Mouse (Mus musculus) forebrain, embryonic 14.5 days (tissue): ENCODE measurements around the gene Emp3. TPM values are rescaled to one million over a fixed set of nuclear protein-coding genes. Genes with fewer than 3 reads are reported as not detected.
"Not testable (repeated sequence)": the region's sequence is repeated elsewhere in the genome, so short reads cannot be mapped to it uniquely, and the experiment has no call there.

Source experiments
- ATAC-seq: fragments of 200-750 bp; cut with Nextera tagmentation; 2 replicates; pipeline ENCODE4 v1.8.0; 2017; ENCODE audit warnings: mild to moderate bottlenecking, moderate library complexity
- DNase-seq: peaks from one replicate; pipeline ENCODE4 v3.0.0-alpha.2; 2015; ENCODE audit warnings: low spot score
- H3K27ac ChIP-seq: fragments of 300-500 bp; sonication (generic); 2 replicates; pipeline ENCODE4 v1.5.1; 2014; ENCODE audit warnings: low read depth, mild to moderate bottlenecking, control low read depth, low read length, moderate library complexity
- H3K27me3 ChIP-seq: fragments of 300-500 bp; sonication (generic); replicated peaks from 2 replicates; pipeline ENCODE4 v1.6.1; 2014; ENCODE audit warnings: low read length, control low read depth, mixed read lengths; ENCODE audit not compliant: control insufficient read depth, insufficient read depth
- H3K36me3 ChIP-seq: fragments of 300-500 bp; sonication (generic); 2 replicates; pipeline ENCODE4 v1.6.1; 2014; ENCODE audit warnings: low read length, control low read depth; ENCODE audit not compliant: control insufficient read depth, insufficient read depth
- H3K4me1 ChIP-seq: fragments of 300-500 bp; sonication (generic); 2 replicates; pipeline ENCODE4 v1.6.1; 2014; ENCODE audit warnings: antibody characterized with exemption, low read length, control low read depth; ENCODE audit not compliant: control insufficient read depth, insufficient read depth
- H3K4me2 ChIP-seq: fragments of 300-500 bp; sonication (generic); 2 replicates; pipeline ENCODE4 v1.6.1; 2014; ENCODE audit warnings: mild to moderate bottlenecking, control low read depth, low read length
- H3K4me3 ChIP-seq: fragments of 300-500 bp; sonication (generic); 2 replicates; pipeline ENCODE4 v1.5.1; 2014; ENCODE audit warnings: low read depth, low read length, control low read depth
- H3K9ac ChIP-seq: fragments of 300-500 bp; sonication (generic); 2 replicates; pipeline ENCODE4 v1.6.1; 2014; ENCODE audit warnings: mild to moderate bottlenecking, low read length, control low read depth, moderate library complexity
- H3K9me3 ChIP-seq: fragments of 300-500 bp; sonication (generic); replicated peaks from 2 replicates; pipeline ENCODE4 v1.6.1; 2016; ENCODE audit warnings: low read length, control low read depth, mixed read lengths; ENCODE audit not compliant: control insufficient read depth
- WGBS: fragments of 180-500 bp; shearing (Covaris S2); extraction: QIAGEN DNeasy Blood & Tissue Kit; methylation state at CpG from one replicate; pipeline ENCODE4 v1.1.7; 2014; 5-methylcytosine and 5-hydroxymethylcytosine counted together
- polyA plus RNA-seq: library from polyadenylated mRNA; unstranded; fragments of >200 nt; fragmentation: Nextera tagmentation; extraction: Ambion mirVana; gene quantifications from 2 replicates; pipeline ENCODE4 v1.2.1, GENCODE M21; 2014

Emp3 gene
- polyA plus RNA-seq, 1 experiment from 2014 or later = 32.8 TPM

DNA sequence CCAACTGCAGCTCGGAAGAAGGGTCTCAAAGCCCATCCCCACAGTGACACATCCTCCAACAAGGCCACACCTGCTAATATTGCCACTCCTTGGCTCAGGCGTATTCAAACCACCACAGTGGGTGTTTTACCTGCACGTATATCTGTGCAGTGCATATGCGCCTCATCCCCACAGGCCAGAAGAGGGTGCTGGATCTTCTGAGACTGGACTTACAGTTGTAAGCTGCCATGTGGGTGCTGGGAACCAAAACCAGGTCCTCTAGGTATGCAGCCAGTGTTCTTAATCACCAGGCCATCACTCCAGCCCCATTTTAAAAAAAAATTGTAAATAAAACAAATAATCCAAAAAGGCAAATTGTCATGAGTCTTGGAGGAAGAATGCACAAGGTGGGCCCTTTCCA, 40.7 kb downstream of the Emp3 start:
- Histone ChIP-seq H3K27ac (no peak overlapping the region), H3K9ac (no peak overlapping the region), H3K4me2 (no peak overlapping the region), H3K4me3 (no peak overlapping the region), H3K27me3 (no peaks in the 10 kb centered on the region), H3K4me1 (no peaks in the 10 kb centered on the region), H3K9me3 (no peaks in the 10 kb centered on the region), H3K36me3 (peaks cover 89% of the 10 kb centered on the region)
- 98% methylated on average over 4 of the region's 4 CpGs for WGBS
- DNase-seq (no peak), ATAC-seq (no peak)

DNA sequence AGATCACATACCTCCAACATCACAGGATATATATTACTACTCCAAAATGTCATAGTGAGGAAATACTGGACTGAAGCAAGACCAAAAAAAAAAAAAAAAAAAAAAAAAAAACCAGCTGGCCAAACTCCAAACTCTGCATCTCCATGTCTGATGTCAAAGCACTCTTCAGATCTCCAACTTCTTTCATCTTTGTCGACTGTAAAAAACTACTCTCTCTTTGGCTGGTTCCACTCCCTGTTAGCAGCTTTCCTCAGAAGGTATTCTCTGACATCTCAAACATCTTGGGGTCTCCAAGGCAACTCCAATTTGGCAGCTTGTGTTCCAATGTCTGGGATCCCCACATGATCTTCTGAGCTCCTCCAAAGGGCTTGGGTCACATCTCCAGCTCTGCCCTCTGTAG, 42.9 kb downstream of the Emp3 start, which contains the start of gene Grin2d:
Gene Grin2d, minus strand, starts transcription at position 101 of the 400 bp plus-strand sequence.
- H3K4me1 ChIP-seq = peaks cover 11% of the 10 kb centered on the region
- not testable (repeated sequence) for H3K4me2 ChIP-seq, DNase-seq, H3K27ac ChIP-seq, ATAC-seq, H3K9me3 ChIP-seq, H3K9ac ChIP-seq, H3K4me3 ChIP-seq, H3K27me3 ChIP-seq
- peaks cover 77% of the 10 kb centered on the region for H3K36me3 ChIP-seq
- 95% methylated on average over 1 of the region's 1 CpGs for WGBS

DNA sequence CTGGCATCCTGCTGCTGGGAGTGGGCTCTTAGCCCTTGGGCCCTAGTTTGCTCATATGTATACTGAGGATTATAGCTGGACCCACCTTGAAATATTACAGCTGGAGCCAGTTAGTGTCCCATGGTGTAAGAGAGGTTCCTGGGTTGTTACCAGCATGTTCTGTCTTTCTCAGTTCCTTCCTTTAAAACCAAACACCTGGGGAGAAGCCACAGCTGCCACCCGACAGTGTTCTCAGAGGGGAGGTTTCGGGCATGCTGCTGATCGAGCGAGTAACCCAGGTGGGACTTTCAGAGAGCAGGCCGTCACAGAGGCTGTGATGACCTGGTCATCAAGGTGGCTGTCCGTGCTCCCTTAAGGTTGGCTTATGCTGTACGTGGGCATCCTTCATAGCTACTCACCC, 44.3 kb downstream of the Emp3 start:
- Histone ChIP-seq H3K4me1 (peaks cover 11% of the 10 kb centered on the region), H3K9ac (no peak overlapping the region), H3K27ac (no peak overlapping the region), H3K27me3 (no peaks in the 10 kb centered on the region), H3K9me3 (no peaks in the 10 kb centered on the region), H3K4me3 (no peak overlapping the region), H3K4me2 (no peak overlapping the region), H3K36me3 (peaks cover 63% of the 10 kb centered on the region)
- ATAC-seq (no peak), DNase-seq (no peak)
- 98% methylated on average over 7 of the region's 7 CpGs for WGBS

DNA sequence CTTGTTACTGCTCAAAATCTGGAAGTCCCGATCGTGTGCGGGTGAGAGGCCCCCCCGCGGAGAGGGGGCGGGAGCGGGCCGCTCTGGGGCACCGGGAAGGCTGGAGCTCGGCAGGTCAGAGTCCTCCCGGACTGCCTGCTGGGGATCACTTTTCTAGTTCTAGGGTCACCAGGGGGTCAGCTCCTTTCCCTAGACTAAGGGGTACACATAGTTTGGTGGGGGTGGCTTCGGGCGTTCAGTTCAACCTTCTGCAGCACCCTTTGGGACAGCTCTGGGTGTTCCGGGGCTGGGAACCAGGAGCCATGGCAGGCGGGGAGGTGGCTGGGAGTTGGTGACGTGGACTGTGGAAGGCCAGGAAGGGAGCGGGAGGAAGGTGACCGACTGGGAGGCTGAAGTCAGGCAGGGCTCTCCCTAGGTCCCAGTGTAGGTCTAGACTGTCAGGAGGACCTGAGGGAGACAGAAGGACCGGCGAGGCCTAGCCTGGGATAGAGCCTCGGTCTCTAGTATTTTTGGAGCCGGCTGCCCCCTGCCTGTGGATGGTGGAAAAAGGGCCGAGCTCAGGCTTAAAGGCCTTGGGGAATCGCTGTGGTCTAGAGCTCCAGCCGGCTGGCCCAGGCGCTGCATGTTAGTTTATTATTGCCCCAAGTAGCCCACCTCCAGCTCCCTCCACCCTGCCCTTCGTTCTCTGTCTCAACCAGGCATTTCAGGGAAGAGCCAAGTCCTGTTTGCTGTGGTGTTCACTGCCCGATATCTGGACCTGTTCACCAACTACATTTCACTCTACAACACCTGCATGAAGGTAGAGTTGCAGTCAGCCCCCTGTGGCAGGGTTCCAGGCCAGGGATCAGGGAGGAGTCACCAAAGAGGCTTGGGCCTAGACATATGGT, 47.9 kb downstream of the Emp3 start:
- H3K9me3 ChIP-seq = no peaks in the 10 kb centered on the region
- H3K4me3 ChIP-seq = peak overlapping the region; percentile 76
- peak overlapping the region; percentile 98 for H3K9ac ChIP-seq
- 4% methylated on average over 28 of the region's 28 CpGs for WGBS
- peak overlapping the region; percentile 78 for H3K27ac ChIP-seq
- ATAC-seq = peak; percentile 52
- no peak for DNase-seq
- H3K36me3 ChIP-seq = peaks cover 33% of the 10 kb centered on the region
- H3K4me2 ChIP-seq = peak overlapping the region; percentile 87
- H3K4me1 ChIP-seq = peaks cover 12% of the 10 kb centered on the region
- peaks cover 24% of the 10 kb centered on the region; the same call in 1 of the 2 replicates for H3K27me3 ChIP-seq

DNA sequence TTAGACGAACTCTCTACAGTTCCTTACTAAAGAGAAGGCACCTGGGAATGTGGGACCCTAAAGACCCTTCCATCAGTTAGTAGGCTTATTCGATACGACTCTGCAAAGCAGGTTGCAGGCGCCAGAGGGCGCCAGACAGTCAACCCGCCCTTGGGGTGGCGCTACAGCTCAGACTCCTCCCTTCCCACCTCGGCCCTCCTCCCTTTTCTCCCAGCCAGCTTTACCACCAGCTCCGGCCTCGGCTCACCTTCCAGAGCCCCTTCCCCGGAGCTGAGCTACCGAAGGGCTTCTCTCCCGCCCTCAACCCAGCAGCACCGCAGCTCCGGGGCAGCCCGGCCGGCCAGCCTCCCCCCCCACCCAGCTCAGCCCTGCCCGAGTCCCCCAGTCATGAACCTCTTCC, 48.6 kb downstream of the Emp3 start, which contains the start of gene Kdelr1:
Gene Kdelr1, plus strand, starts transcription at position 149 of the 400 bp plus-strand sequence.
- H3K4me3 ChIP-seq = peak within 1 kb of the TSS; percentile 76
- peaks cover 29% of the 10 kb centered on the region for H3K36me3 ChIP-seq
- H3K4me1 ChIP-seq = peaks cover 19% of the 10 kb centered on the region
- DNase-seq (peak; percentile 96), ATAC-seq (peak; percentile 79)
- peak within 1 kb of the TSS; percentile 87 for H3K4me2 ChIP-seq
- WGBS = under 1% methylated on average over 18 of the region's 18 CpGs
- peak within 1 kb of the TSS; percentile 78 for H3K27ac ChIP-seq
- H3K9ac ChIP-seq = peak within 1 kb of the TSS; percentile 98
- peaks cover 27% of the 10 kb centered on the region; the same call in 1 of the 2 replicates for H3K27me3 ChIP-seq
- no peaks in the 10 kb centered on the region for H3K9me3 ChIP-seq

DNA sequence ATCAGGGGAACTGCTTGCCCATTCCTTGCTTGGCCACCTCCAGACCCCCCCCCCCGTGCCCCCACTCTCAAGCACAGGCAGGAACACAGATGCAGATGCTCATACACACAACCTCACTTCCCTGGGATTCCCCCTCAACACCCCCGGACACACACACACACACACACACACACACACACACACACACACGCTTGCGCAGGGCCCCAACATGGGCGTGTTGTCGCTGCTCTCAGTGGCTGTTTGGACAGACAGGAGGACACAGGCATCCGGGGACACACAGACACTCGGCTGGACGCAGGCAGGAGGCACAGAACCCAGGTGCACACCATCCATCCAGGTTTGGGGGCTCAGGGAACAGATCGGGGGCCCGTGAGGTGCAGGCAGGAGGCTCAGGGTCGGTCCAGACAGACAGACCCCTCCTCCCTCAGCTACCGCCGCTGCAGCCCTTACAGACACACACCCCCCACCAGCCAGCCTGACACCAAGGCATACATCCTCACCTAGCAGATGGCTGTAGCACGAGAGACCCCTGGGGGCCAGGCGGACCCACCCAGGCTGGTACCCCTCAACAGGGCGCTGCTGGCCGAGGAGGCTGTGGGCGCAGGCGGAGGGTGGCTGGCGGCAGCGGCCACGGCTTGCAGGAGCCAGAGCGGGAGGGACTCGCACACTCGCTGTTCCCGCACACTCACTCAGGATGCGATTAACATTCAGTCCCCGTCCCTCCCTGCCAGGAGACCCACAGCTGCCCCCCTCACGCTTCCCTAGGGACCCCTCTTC, 50.7 kb downstream of the Emp3 start:
- H3K9me3 ChIP-seq = no peaks in the 10 kb centered on the region
- ATAC-seq = no peak
- peak overlapping the region; percentile 59 for H3K4me2 ChIP-seq
- peak; percentile 24 for DNase-seq
- peaks cover 24% of the 10 kb centered on the region for H3K4me1 ChIP-seq
- peak overlapping the region; percentile 63 for H3K9ac ChIP-seq
- peaks cover 8% of the 10 kb centered on the region for H3K36me3 ChIP-seq
- H3K27ac ChIP-seq = no peak overlapping the region
- H3K27me3 ChIP-seq = peaks cover 27% of the 10 kb centered on the region; the same call in 1 of the 2 replicates
- peak overlapping the region; percentile 28 for H3K4me3 ChIP-seq
- WGBS = 2% methylated on average over 30 of the region's 30 CpGs

DNA sequence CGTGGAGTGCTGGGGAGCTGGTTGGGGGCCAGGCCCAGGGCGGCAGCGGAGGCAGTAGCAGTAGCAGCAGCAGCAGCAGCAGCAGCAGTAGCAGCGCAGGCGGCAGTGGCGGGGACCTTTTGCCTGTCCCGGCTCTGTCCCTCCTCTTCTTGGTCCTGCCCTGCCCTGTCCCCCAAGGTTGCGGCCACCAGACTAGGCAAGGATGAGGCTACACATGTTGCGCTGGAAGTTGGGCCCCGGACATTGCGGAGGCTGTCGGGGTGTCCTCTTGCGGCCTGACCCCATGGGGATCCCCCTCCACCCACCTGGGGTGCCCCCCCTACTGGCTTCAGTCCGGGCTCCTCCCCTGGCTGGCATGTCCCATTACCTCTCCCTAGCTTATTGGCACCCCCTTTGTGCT, 51.4 kb downstream of the Emp3 start:
- peaks cover 3% of the 10 kb centered on the region for H3K36me3 ChIP-seq
- no peak overlapping the region for H3K27ac ChIP-seq
- H3K4me3 ChIP-seq = peak overlapping the region; percentile 28; the same call in 1 of the 2 replicates
- H3K4me1 ChIP-seq = peaks cover 23% of the 10 kb centered on the region
- H3K9ac ChIP-seq = peak overlapping the region; percentile 63
- no peaks in the 10 kb centered on the region for H3K9me3 ChIP-seq
- peak overlapping the region; percentile 59 for H3K4me2 ChIP-seq
- H3K27me3 ChIP-seq = peaks cover 27% of the 10 kb centered on the region; the same call in 1 of the 2 replicates
- 3% methylated on average over 13 of the region's 14 CpGs for WGBS
- ATAC-seq (no peak), DNase-seq (no peak)

DNA sequence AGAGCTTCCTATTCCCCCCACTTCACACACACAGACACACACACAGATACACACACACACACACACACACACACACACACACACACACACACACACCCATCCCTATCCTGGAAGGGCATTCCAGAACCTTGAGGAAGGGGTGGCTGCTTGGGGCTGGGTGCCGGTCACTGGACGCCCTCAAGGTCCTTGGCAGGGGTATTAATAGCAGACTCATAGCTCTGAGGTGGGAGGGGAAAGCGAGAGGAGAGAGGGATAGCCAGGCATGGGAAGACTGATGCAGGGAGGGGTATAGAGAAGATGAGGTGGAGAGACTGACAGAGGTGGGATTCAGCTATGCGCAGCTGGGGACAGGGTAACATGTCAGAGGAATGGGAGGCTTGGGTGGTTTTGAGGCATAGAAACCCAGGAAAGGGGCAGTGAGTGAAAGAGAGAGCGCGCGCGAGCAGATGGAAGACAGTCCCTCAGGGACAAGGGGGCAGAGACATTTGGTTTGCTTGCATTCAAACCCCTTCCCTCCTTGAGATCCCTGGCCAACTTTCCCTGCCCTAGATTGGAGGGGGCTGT, 52.0 kb downstream of the Emp3 start:
- Histone ChIP-seq H3K4me1 (peaks cover 19% of the 10 kb centered on the region), H3K4me2 (peak overlapping the region; percentile 59), H3K36me3 (no peaks in the 10 kb centered on the region), H3K9me3 (no peaks in the 10 kb centered on the region), H3K9ac (peak overlapping the region; percentile 63), H3K27me3 (peaks cover 27% of the 10 kb centered on the region; the same call in 1 of the 2 replicates), H3K27ac (no peak overlapping the region), H3K4me3 (no peak overlapping the region)
- ATAC-seq = no peak
- no peak for DNase-seq
- 34% methylated on average over 8 of the region's 8 CpGs for WGBS
